Mouse (Mus musculus) olfactory bulb, adult 2 months (tissue): ENCODE measurements around the gene Arhgap17.

ENCODE experiments used
- CTCF ChIP-seq: fragments of 200-500 bp; IDR thresholded peaks from 2 replicates; pipeline ENCODE4 v1.5.1; 2012; ENCODE audit warnings: low read depth, mild to moderate bottlenecking, low read length, moderate library complexity; ENCODE audit not compliant: insufficient read depth
- POLR2A ChIP-seq: fragments of 200-500 bp; IDR thresholded peaks from 2 replicates; pipeline ENCODE4 v1.6.1; 2012; ENCODE audit warnings: mild to moderate bottlenecking, low read depth, low read length, moderate library complexity; ENCODE audit not compliant: insufficient read depth

DNA sequence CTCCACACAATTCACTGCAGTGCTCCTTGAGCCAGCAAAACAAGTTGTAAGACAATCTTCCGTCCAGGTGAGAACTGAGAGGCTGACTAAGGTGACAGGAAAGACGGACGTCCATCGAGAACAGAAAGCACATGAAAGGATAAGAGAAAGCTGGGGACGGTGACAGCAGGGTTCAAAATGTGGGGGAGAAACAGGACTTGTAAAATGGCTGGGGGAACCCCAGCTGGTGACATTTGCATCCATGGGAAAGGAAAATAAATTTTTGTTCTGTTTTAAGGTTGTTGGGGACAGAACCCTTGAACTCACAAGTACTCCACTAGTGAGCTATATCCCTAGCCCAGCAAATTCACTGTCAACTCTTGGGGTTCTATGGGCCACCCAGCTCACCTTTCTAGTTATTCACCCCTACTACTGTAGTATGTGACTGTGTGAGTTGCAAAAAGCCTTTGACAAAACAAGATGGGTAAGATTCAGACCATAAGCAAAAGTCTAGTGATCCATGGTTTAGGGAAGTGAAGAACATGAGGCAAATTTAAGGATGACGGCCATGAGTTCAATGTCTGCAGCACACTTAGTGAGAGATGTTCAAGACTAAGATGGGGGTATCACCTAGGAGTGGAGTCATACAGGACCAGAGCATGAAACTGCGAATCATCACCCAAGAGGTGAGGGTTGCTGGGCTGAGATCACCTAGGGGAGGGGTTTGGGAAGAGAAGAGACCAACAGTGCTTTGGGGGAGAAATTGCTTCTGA is 8.3 kb downstream of the Arhgap17 start:
- TF ChIP-seq CTCF, result no peak
- TF ChIP-seq POLR2A, result no peak
